Mouse (Mus musculus) urinary bladder, adult 2 months (tissue): ENCODE measurements around the gene Iqch. TPM values are rescaled to one million over a fixed set of nuclear protein-coding genes. Genes with fewer than 3 reads are reported as not detected.

Source experiments
- DNase-seq: peaks from one replicate; pipeline ENCODE4 v3.0.0; 2022; ENCODE audit warnings: low spot score
- polyA plus RNA-seq: library from polyadenylated mRNA; depleted of rRNA; stranded (reverse); fragments of >200 nt; gene quantifications from 2 replicates; pipeline ENCODE4 v1.2.3, GENCODE M21; 2012

Iqch gene
- polyA plus RNA-seq, 1 experiment = 0.03 TPM

- DNase-seq = no peak
Observed at GRCm38 (mm10) chr9:63612565-63613515, 10.5 kb upstream of the Iqch start.

DNA sequence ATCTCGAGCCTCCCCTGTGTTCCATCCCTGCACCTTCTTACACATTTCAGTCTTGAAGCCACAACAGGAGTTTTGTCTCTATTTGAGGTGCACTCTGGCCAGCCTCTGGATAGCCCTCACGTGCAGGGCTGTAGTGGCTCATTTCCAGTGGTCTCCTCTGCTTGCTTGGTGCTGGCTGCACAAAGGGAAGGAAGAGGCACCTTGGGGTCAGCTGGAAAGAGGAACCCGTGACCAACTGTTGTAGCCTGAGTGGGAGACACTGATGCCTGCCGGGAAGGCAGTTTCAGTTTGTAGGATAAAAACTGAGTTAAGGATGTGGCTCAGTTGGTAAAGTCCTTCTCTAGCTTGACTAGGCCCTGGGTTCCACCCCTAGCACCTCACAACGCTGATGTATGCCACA is 9.7 kb upstream of the Iqch start:
- DNase-seq = no peak

DNA sequence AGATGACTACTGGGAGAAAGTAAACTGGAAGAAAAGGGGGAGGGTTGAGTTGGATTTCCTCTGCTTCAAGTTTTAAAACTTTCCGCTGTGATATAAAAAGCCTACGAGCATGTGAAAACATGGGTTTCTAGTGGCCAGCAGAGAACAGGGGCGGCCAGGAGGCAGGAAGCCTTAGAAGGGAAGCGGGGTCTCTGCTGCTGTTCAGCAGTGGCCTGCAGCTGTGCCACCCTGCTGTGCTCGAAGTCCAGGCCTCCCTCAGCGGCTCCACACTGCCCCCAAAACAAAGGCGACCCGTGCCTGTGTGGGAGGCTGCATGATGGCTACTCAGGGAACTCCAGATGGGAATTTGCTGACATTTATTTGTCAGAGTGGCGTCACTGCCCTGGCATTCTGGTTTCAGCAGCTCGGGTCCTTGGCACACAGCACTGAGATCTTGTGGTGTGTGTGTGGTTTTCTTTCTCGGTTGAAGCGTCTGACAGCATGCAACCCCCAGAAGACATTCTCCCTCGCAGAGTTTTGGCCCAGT is 8.6 kb upstream of the Iqch start:
- no peak for DNase-seq

DNA sequence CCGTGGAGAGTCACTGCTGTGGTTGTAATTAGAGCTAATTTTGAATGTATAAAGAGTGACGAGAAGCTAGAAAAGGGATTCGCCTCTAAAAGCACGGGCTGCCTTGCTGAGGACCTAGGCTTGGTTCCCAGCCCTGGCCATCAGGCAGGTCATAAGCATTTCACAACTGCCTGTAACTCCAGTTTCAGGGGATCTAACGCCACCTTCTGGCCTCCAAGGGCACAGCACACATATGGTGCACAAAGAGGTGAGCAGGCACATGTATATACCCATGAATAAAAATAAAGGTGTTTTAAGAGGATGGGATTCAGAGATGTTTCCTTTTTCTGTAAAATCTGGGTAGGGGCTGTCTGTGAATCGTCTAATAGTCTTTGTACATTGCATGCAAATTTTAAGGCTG is 7.9 kb upstream of the Iqch start:
- no peak for DNase-seq

DNA sequence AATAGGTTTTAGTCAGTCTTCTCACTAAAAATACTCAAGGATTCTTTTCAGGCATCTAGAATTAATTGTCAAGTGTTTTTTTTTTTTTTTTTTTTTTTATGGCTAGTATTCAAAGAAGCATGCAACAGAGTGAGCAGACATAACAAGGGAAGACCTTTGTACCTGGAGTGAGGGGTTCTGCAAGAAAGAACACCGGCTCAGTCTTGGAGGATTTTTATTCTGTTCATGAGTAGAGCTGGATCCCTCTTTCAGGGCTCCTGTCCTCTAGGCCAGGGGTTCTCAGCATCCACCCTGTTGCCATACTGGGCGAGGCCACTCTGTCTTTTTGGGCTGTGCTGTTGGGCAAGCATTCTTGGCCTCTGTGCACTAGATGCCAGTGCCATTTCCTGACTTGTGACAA is 7.5 kb upstream of the Iqch start:
- DNase-seq = no peak

GRCm38 (mm10) chr9:63609246-63609645 is 7.0 kb upstream of the Iqch start:
- DNase-seq = no peak

GRCm38 (mm10) chr9:63608006-63608405 is 5.7 kb upstream of the Iqch start:
- DNase-seq = no peak

DNA sequence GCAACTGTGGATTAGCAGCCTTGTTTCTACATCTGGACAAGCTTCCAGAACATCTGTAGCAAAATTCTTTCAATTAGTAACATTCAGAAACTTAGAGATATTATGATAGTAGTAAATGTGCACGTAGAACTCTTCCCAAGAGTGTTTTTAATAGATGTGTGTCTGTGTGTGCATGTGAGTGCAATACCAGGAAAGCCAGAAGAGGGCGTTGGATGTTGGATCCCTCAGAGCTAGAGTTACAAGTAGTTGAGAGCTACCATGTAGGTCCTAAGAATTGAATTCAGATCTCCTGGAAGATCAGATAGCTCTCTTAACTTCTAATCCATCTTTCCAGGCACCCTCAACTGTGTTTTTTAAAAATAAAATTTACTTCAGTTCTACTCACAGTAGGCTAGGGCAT is 4.3 kb upstream of the Iqch start:
- DNase-seq = no peak

DNA sequence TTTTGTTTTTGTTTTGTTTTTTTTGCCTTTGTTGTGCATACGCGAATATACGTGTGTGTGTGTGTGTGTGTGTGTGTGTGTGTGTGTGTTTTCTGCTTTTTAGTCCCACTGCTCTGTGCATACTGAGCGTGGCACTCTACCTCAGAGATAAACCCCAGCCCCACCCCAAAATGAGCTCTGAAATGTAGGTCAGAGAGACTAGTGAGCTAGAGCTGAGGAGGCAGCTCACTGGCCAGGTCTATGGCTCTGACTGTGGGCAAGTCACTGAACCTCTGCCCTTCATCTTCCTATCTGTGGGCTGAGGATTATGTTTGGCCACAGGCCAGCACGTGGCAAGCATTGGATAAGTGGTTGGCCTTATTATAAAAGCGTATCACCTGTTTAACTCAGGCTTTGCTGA is 1.6 kb upstream of the Iqch start:
- no peak for DNase-seq

- DNase-seq = no peak
Observed at GRCm38 (mm10) chr9:63596660-63597059, 5.6 kb downstream of the Iqch start.

DNA sequence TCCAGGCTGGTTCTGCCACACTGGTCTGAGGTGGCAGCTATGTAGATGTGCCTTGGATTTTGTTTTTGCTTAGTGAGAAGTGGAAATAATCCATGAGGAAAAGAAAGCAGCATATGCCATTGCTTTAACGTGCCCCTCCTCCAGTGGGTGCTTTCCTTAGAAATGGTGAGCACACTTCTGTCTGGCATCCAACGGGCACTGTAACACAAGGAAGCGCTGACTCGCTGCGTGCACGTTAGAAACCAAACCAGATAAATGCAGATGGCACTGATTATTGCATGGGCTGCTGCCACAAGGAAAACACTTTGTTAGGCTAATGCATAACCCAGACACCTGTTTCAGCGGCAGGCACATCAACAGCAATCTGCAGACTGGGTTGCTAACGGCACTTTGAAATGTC is 6.6 kb downstream of the Iqch start:
- DNase-seq = no peak

DNA sequence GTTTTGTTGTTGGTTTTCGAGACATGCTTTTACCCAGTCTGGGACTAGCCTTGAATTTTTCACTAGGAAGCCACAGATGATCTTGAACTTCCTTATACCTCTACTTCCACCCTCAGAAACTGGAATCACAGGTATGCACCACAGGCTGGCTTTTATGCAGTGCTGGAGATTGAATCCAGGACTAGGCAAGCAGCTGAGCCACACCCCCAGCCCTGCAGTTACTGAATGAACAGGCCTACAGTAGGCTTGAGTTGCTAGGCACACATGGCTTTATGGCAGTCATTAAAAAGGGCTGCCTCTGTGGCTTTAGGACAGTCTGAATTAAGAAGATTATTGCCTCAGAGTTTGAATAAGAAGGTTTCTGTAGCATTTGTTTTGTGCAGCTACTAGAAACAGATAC is 7.3 kb downstream of the Iqch start:
- DNase-seq = no peak

GRCm38 (mm10) chr9:63591661-63592256 is 10.5 kb downstream of the Iqch start:
- DNase-seq = no peak

GRCm38 (mm10) chr9:63590592-63590991 is 11.7 kb downstream of the Iqch start:
- DNase-seq = no peak

DNA sequence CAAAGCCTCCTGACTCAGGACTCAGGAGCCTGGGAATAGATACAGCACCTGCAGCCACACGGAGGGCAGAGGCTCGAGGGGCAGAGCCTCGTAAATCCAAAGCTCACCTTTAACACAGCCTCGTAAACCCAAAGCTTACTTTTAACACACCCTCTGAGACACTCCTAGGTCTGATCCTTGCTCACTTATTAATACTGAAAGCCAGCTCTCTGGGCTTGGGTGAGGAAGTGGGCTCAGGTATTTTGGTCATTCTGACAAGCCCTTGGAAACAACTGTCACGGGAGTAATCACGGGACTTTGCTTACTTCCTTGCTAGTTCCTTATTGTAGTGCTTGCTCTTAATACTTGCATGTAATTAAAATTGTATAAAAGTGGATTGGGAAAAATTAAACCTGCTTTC is 13.1 kb downstream of the Iqch start:
- DNase-seq = no peak

DNA sequence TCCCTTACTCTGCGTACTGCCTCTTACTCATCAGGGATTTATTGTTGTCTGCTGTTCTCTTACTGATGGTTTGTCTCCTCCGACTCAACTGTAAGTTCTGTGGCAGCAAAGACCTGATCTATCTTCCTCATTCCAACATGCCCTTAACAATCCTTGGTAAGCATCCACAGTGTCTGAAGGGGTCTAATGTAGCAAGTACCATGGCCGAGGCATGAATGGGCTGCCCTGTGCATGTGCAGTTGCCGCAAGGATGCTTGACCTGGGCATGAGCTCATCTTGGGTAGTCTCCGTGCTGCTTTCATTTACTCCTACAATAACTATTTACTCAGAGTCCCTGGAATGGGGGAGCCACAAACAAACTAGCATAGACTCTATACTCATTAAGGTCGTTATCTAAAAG is 17.0 kb downstream of the Iqch start:
- DNase-seq = no peak

- DNase-seq = no peak
Observed at GRCm38 (mm10) chr9:63581778-63582177, 20.5 kb downstream of the Iqch start.

DNA sequence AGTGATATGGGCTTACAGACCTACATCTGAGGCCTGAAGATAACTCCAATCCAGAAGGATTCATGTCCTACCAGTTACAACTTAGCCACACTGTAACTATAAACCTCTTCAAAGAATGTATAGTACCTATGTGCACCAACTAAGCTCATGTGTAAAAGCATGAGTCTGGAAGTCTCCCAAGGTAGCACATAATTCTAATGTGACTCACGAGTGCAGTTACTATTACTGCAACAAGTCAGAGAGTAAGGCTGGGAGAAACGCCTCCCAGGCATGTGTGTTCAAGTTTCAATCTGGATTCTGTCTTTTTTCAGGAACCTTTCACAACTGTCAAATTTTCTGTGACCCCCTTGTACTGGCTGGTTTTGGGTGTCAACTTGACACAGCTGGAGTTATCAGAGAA is 22.2 kb downstream of the Iqch start:
- DNase-seq = no peak

- DNase-seq = no peak
Observed at GRCm38 (mm10) chr9:63579644-63580043, 22.6 kb downstream of the Iqch start.

GRCm38 (mm10) chr9:63577469-63577868 is 24.8 kb downstream of the Iqch start:
- DNase-seq = no peak

- DNase-seq = no peak
Observed at GRCm38 (mm10) chr9:63572874-63573273, 29.4 kb downstream of the Iqch start.

DNA sequence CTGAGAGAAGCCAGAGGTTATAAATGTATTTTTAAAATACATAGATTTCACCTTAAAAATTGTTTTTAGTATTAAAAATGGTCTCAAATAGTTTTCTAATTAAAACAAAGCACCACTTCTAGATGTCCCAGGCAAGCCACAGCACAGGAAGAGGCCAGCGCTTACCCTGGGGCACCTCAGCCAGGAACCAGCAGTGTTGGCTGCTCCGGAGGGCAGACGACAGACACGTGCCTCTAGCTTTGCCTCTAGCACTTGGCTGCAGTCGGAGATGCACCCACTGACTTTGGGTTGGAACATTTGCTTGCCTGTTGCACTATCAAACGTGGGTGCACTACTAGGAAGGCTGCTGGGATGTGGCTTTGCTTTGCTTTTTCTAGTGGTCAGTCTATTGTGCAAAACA is 30.4 kb downstream of the Iqch start:
- DNase-seq = no peak

DNA sequence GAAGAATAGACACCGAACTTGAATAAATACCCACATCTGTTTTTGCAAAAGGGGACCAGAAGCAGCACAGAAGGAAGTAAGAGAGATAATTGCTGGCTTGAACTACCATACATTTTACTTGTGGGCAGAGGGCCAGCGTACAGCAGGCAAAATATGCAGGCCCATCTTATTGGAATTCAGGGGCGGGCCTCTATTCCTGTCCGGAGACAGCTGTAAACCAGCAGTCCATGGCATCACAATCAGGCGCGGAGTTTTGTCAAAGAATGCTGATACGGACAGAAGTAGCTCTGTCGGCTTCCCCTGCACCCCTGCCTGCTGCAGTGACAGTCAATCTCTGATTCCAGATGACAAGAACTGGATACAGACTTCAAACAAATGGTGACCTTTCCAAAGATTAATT is 33.5 kb downstream of the Iqch start:
- DNase-seq = no peak
